Mouse (Mus musculus): ENCODE measurements at regions not wholly inside any gene's neighbourhood (a gene's known extent, or its start where the extent isn't known, plus 50 kb on each side); places are given as distances from the start of the nearest gene placed in this dataset.

GRCm38 (mm10) chr6:104055996-104056395, 436.6 kb upstream of the Cntn6 start:
- Histone ChIP-seq H3K79me3 (ENCODE audit: low read depth) (no peaks in the 10 kb centered on the region), H3K36me3 (ENCODE audit: control insufficient read depth, insufficient read depth) (no peaks in the 10 kb centered on the region), H3K4me3 (ENCODE audit: insufficient read depth, poor library complexity, severe bottlenecking) (no peak overlapping the region), H3ac (ENCODE audit: control insufficient read depth, insufficient read length, low read depth) (no peak overlapping the region), H3K79me2 (ENCODE audit: control insufficient read depth, insufficient read depth) (no peaks in the 10 kb centered on the region), H3K27me3 (ENCODE audit: control insufficient read depth, insufficient read depth, insufficient read length) (no peaks in the 10 kb centered on the region)
- TF ChIP-seq FOSL1 (IDR thresholded peaks at IDR 0.05; ENCODE audit: insufficient read depth, low read length, poor library complexity, severe bottlenecking) (no peak), MAX (IDR thresholded peaks at IDR 0.05) (no peak), CTCF (IDR thresholded peaks at IDR 0.05; ENCODE audit: control insufficient read depth, insufficient read depth, insufficient read length) (no peak), USF1 (IDR thresholded peaks at IDR 0.05; ENCODE audit: low read depth) (no peak), MYOG (IDR thresholded peaks at IDR 0.05; ENCODE audit: control insufficient read depth, extremely low read depth, insufficient read length) (no peak), CEBPB (IDR thresholded peaks at IDR 0.05; ENCODE audit: low read depth) (no peak), MYOD1 (IDR thresholded peaks at IDR 0.05; ENCODE audit: control insufficient read depth, insufficient read length, low read depth) (no peak)

- Histone ChIP-seq H3K27me3 (ENCODE audit: control insufficient read depth, insufficient read depth, insufficient read length) (no peaks in the 10 kb centered on the region), H3ac (ENCODE audit: control insufficient read depth, insufficient read length, low read depth) (no peak overlapping the region), H3K4me3 (ENCODE audit: insufficient read depth, poor library complexity, severe bottlenecking) (no peak overlapping the region), H3K36me3 (ENCODE audit: control insufficient read depth, insufficient read depth) (no peaks in the 10 kb centered on the region), H3K79me2 (ENCODE audit: control insufficient read depth, insufficient read depth) (no peaks in the 10 kb centered on the region), H3K79me3 (ENCODE audit: low read depth) (no peaks in the 10 kb centered on the region)
- TF ChIP-seq FOSL1 (IDR thresholded peaks at IDR 0.05; ENCODE audit: insufficient read depth, low read length, poor library complexity, severe bottlenecking): no peak
- no peak for TF ChIP-seq MYOG (IDR thresholded peaks at IDR 0.05; ENCODE audit: control insufficient read depth, extremely low read depth, insufficient read length)
- no peak for TF ChIP-seq MAX (IDR thresholded peaks at IDR 0.05)
- no peak for TF ChIP-seq USF1 (IDR thresholded peaks at IDR 0.05; ENCODE audit: low read depth)
- no peak for TF ChIP-seq CTCF (IDR thresholded peaks at IDR 0.05; ENCODE audit: control insufficient read depth, insufficient read depth, insufficient read length)
- TF ChIP-seq CEBPB (IDR thresholded peaks at IDR 0.05; ENCODE audit: low read depth): no peak
- no peak for TF ChIP-seq MYOD1 (IDR thresholded peaks at IDR 0.05; ENCODE audit: control insufficient read depth, insufficient read length, low read depth)
Observed at GRCm38 (mm10) chr6:104061692-104062263, 430.8 kb upstream of the Cntn6 start.

- no peak for TF ChIP-seq FOSL1 (IDR thresholded peaks at IDR 0.05; ENCODE audit: insufficient read depth, low read length, poor library complexity, severe bottlenecking)
- TF ChIP-seq CTCF (IDR thresholded peaks at IDR 0.05; ENCODE audit: control insufficient read depth, insufficient read depth, insufficient read length): no peak
- TF ChIP-seq MYOG (IDR thresholded peaks at IDR 0.05; ENCODE audit: control insufficient read depth, extremely low read depth, insufficient read length): no peak
- TF ChIP-seq USF1 (IDR thresholded peaks at IDR 0.05; ENCODE audit: low read depth): no peak
- no peak for TF ChIP-seq MYOD1 (IDR thresholded peaks at IDR 0.05; ENCODE audit: control insufficient read depth, insufficient read length, low read depth)
- no peak for TF ChIP-seq MAX (IDR thresholded peaks at IDR 0.05)
- TF ChIP-seq CEBPB (IDR thresholded peaks at IDR 0.05; ENCODE audit: low read depth): no peak
- Histone ChIP-seq H3ac (ENCODE audit: control insufficient read depth, insufficient read length, low read depth) (no peak overlapping the region), H3K27me3 (ENCODE audit: control insufficient read depth, insufficient read depth, insufficient read length) (no peaks in the 10 kb centered on the region), H3K4me3 (ENCODE audit: insufficient read depth, poor library complexity, severe bottlenecking) (no peak overlapping the region), H3K79me2 (ENCODE audit: control insufficient read depth, insufficient read depth) (no peaks in the 10 kb centered on the region), H3K36me3 (ENCODE audit: control insufficient read depth, insufficient read depth) (no peaks in the 10 kb centered on the region), H3K79me3 (ENCODE audit: low read depth) (no peaks in the 10 kb centered on the region)
Observed at GRCm38 (mm10) chr6:104080581-104080980, 412.0 kb upstream of the Cntn6 start.

- no peak overlapping the region for H3ac ChIP-seq (ENCODE audit: control insufficient read depth, insufficient read length, low read depth)
Observed at GRCm38 (mm10) chr6:104082242-104082641, 410.3 kb upstream of the Cntn6 start.

GRCm38 (mm10) chr6:104108386-104108785, 384.2 kb upstream of the Cntn6 start:
- Histone ChIP-seq H3K79me3 (ENCODE audit: low read depth) (no peaks in the 10 kb centered on the region), H3K4me3 (ENCODE audit: insufficient read depth, poor library complexity, severe bottlenecking) (no peak overlapping the region), H3K36me3 (ENCODE audit: control insufficient read depth, insufficient read depth) (no peaks in the 10 kb centered on the region), H3K79me2 (ENCODE audit: control insufficient read depth, insufficient read depth) (no peaks in the 10 kb centered on the region), H3K27me3 (ENCODE audit: control insufficient read depth, insufficient read depth, insufficient read length) (no peaks in the 10 kb centered on the region), H3ac (ENCODE audit: control insufficient read depth, insufficient read length, low read depth) (no peak overlapping the region)
- TF ChIP-seq MYOG (IDR thresholded peaks at IDR 0.05; ENCODE audit: control insufficient read depth, extremely low read depth, insufficient read length): no peak
- TF ChIP-seq FOSL1 (IDR thresholded peaks at IDR 0.05; ENCODE audit: insufficient read depth, low read length, poor library complexity, severe bottlenecking): no peak
- no peak for TF ChIP-seq MYOD1 (IDR thresholded peaks at IDR 0.05; ENCODE audit: control insufficient read depth, insufficient read length, low read depth)
- no peak for TF ChIP-seq CTCF (IDR thresholded peaks at IDR 0.05; ENCODE audit: control insufficient read depth, insufficient read depth, insufficient read length)
- TF ChIP-seq CEBPB (IDR thresholded peaks at IDR 0.05; ENCODE audit: low read depth): no peak
- TF ChIP-seq MAX (IDR thresholded peaks at IDR 0.05): no peak
- no peak for TF ChIP-seq USF1 (IDR thresholded peaks at IDR 0.05; ENCODE audit: low read depth)

More at GRCm38 (mm10) chr6:104082242-104082641, 410.3 kb upstream of the Cntn6 start:
- TF ChIP-seq MYOD1 (IDR thresholded peaks at IDR 0.05; ENCODE audit: control insufficient read depth, insufficient read length, low read depth) (no peak), MYOG (IDR thresholded peaks at IDR 0.05; ENCODE audit: control insufficient read depth, extremely low read depth, insufficient read length) (no peak), FOSL1 (IDR thresholded peaks at IDR 0.05; ENCODE audit: insufficient read depth, low read length, poor library complexity, severe bottlenecking) (no peak), CTCF (IDR thresholded peaks at IDR 0.05; ENCODE audit: control insufficient read depth, insufficient read depth, insufficient read length) (no peak), MAX (IDR thresholded peaks at IDR 0.05) (no peak), USF1 (IDR thresholded peaks at IDR 0.05; ENCODE audit: low read depth) (no peak), CEBPB (IDR thresholded peaks at IDR 0.05; ENCODE audit: low read depth) (no peak)
- Histone ChIP-seq H3K79me2 (ENCODE audit: control insufficient read depth, insufficient read depth) (no peaks in the 10 kb centered on the region), H3K4me3 (ENCODE audit: insufficient read depth, poor library complexity, severe bottlenecking) (no peak overlapping the region), H3K36me3 (ENCODE audit: control insufficient read depth, insufficient read depth) (no peaks in the 10 kb centered on the region), H3K27me3 (ENCODE audit: control insufficient read depth, insufficient read depth, insufficient read length) (no peaks in the 10 kb centered on the region), H3K79me3 (ENCODE audit: low read depth) (no peaks in the 10 kb centered on the region)

All from C2C12 (cell line).